Mouse (Mus musculus) embryonic facial prominence, embryonic 14.5 days (tissue): ENCODE data around the gene 2310030G06Rik. TPM values are rescaled to one million over a fixed set of nuclear protein-coding genes. Genes with fewer than 3 reads are reported as not detected.

Experiments used
- ATAC-seq: fragments of 200-750 bp; cut with Nextera tagmentation; 2 replicates; pipeline ENCODE4 v1.8.0; 2017; ENCODE audit warnings: low read depth, moderate number of reproducible peaks, moderate TSS enrichment
- DNase-seq: peaks from one replicate; pipeline ENCODE4 v3.0.0-alpha.2; 2015; ENCODE audit warnings: low spot score
- H3K27ac ChIP-seq: fragments of 300-500 bp; sonication (generic); replicated peaks from 2 replicates; pipeline ENCODE4 v1.5.1; 2014; ENCODE audit warnings: low read depth, mild to moderate bottlenecking, low read length, moderate library complexity
- H3K27me3 ChIP-seq: fragments of 300-500 bp; sonication (generic); replicated peaks from 2 replicates; pipeline ENCODE4 v1.6.1; 2014; ENCODE audit warnings: low read length; ENCODE audit not compliant: control insufficient read depth, insufficient read depth
- H3K36me3 ChIP-seq: fragments of 300-500 bp; sonication (generic); 2 replicates; pipeline ENCODE4 v1.6.1; 2014; ENCODE audit warnings: low read length, mixed read lengths; ENCODE audit not compliant: control insufficient read depth, insufficient read depth
- H3K4me1 ChIP-seq: fragments of 300-500 bp; sonication (generic); 2 replicates; pipeline ENCODE4 v1.6.1; 2014; ENCODE audit warnings: antibody characterized with exemption, low read length; ENCODE audit not compliant: control insufficient read depth, insufficient read depth
- H3K4me2 ChIP-seq: fragments of 300-500 bp; sonication (generic); 2 replicates; pipeline ENCODE4 v1.6.1; 2014; ENCODE audit warnings: low read depth, mild to moderate bottlenecking, low read length, moderate library complexity, mixed read lengths
- H3K4me3 ChIP-seq: fragments of 300-500 bp; sonication (generic); 2 replicates; pipeline ENCODE4 v1.5.1; 2014; ENCODE audit warnings: low read depth, mild to moderate bottlenecking, low read length
- H3K9ac ChIP-seq: fragments of 300-500 bp; sonication (generic); 2 replicates; pipeline ENCODE4 v1.6.1; 2014; ENCODE audit warnings: low read depth, mild to moderate bottlenecking, low read length, moderate library complexity, mixed read lengths
- H3K9me3 ChIP-seq: fragments of 300-500 bp; sonication (generic); 2 replicates; pipeline ENCODE4 v1.6.1; 2016; ENCODE audit warnings: low read length; ENCODE audit not compliant: control insufficient read depth
- WGBS: fragments of 180-500 bp; shearing (Covaris S2); extraction: QIAGEN DNeasy Blood & Tissue Kit; methylation state at CpG from one replicate; pipeline ENCODE4 v1.1.7; 2014; 5-methylcytosine and 5-hydroxymethylcytosine counted together
- polyA plus RNA-seq: library from polyadenylated mRNA; unstranded; fragments of >200 nt; fragmentation: Nextera tagmentation; extraction: Ambion mirVana; gene quantifications from 2 replicates; pipeline ENCODE4 v1.2.1, GENCODE M21; 2014

The 2310030G06Rik gene
- polyA plus RNA-seq, 1 experiment from 2014 or later = 4.0 TPM

- H3K9me3 ChIP-seq = no peaks in the 10 kb centered on the region
- H3K36me3 ChIP-seq = no peaks in the 10 kb centered on the region
- ATAC-seq (peak; percentile 80), DNase-seq (peak; percentile 68)
- H3K27me3 ChIP-seq = no peaks in the 10 kb centered on the region
- peak within 1 kb of the TSS; percentile 45 for H3K9ac ChIP-seq
- 43% methylated on average over 14 of the region's 14 CpGs for WGBS
- H3K4me2 ChIP-seq = peak within 1 kb of the TSS; percentile 31
- H3K4me1 ChIP-seq = peaks cover 21% of the 10 kb centered on the region
- H3K27ac ChIP-seq = peak within 1 kb of the TSS; percentile 55
- H3K4me3 ChIP-seq = peak within 1 kb of the TSS; percentile 17; the same call in 1 of the 2 replicates
Observed at GRCm38 (mm10) chr9:50752054-50752602, 5.8 kb upstream of the 2310030G06Rik start, which contains the start of gene Hspb2. Gene Hspb2 (minus strand): TSS chr9:50752354.

GRCm38 (mm10) chr9:50751323-50751722 lies 5.0 kb upstream of the 2310030G06Rik start, which contains the start of gene Cryab:
Gene Cryab (plus strand): TSS chr9:50751325.
- Histone ChIP-seq H3K4me1 (peaks cover 22% of the 10 kb centered on the region), H3K4me3 (peak within 1 kb of the TSS; percentile 16; the same call in 1 of the 2 replicates), H3K9me3 (no peaks in the 10 kb centered on the region), H3K9ac (peak within 1 kb of the TSS; percentile 45), H3K4me2 (peak within 1 kb of the TSS; percentile 31), H3K27me3 (no peaks in the 10 kb centered on the region), H3K36me3 (no peaks in the 10 kb centered on the region), H3K27ac (peak within 1 kb of the TSS; percentile 55)
- no peak for ATAC-seq
- WGBS = 65% methylated on average over 21 of the region's 22 CpGs
- DNase-seq = no peak

GRCm38 (mm10) chr9:50750706-50751105 lies 4.4 kb upstream of the 2310030G06Rik start:
- Histone ChIP-seq H3K27me3 (no peaks in the 10 kb centered on the region), H3K9ac (no peak overlapping the region), H3K4me2 (no peak overlapping the region), H3K9me3 (no peaks in the 10 kb centered on the region), H3K4me3 (no peak overlapping the region), H3K4me1 (peaks cover 27% of the 10 kb centered on the region), H3K36me3 (no peaks in the 10 kb centered on the region), H3K27ac (no peak overlapping the region)
- ATAC-seq (no peak), DNase-seq (no peak)
- WGBS = 53% methylated on average over 6 of the region's 6 CpGs

- Histone ChIP-seq H3K9me3 (no peaks in the 10 kb centered on the region), H3K9ac (peak overlapping the region; percentile 54), H3K4me1 (peaks cover 11% of the 10 kb centered on the region; the same call in 1 of the 2 replicates), H3K36me3 (no peaks in the 10 kb centered on the region), H3K4me3 (peak overlapping the region; percentile 36), H3K4me2 (peak overlapping the region; percentile 60), H3K27ac (peak overlapping the region; percentile 76), H3K27me3 (no peaks in the 10 kb centered on the region)
- WGBS = 17% methylated on average over 7 of the region's 7 CpGs
- DNase-seq (peak; percentile 61), ATAC-seq (peak; percentile 79)
Observed at GRCm38 (mm10) chr9:50745806-50746205, 530 bp downstream of the 2310030G06Rik start.

GRCm38 (mm10) chr9:50742744-50743143 lies 3.6 kb downstream of the 2310030G06Rik start:
- Histone ChIP-seq H3K4me3 (no peak overlapping the region), H3K27me3 (no peaks in the 10 kb centered on the region), H3K36me3 (no peaks in the 10 kb centered on the region), H3K4me1 (peaks cover 10% of the 10 kb centered on the region), H3K27ac (no peak overlapping the region), H3K4me2 (no peak overlapping the region), H3K9me3 (no peaks in the 10 kb centered on the region), H3K9ac (no peak overlapping the region)
- DNase-seq = no peak
- no peak for ATAC-seq
- WGBS = 64% methylated on average over 2 of the region's 2 CpGs

GRCm38 (mm10) chr9:50742261-50742660 lies 4.1 kb downstream of the 2310030G06Rik start:
- DNase-seq (no peak), ATAC-seq (no peak)
- 79% methylated on average over 3 of the region's 3 CpGs for WGBS
- Histone ChIP-seq H3K4me3 (no peak overlapping the region), H3K36me3 (no peaks in the 10 kb centered on the region), H3K9me3 (no peaks in the 10 kb centered on the region), H3K27me3 (no peaks in the 10 kb centered on the region), H3K4me1 (peaks cover 10% of the 10 kb centered on the region), H3K27ac (no peak overlapping the region), H3K4me2 (no peak overlapping the region), H3K9ac (no peak overlapping the region)

- H3K27ac ChIP-seq = no peak overlapping the region
- no peaks in the 10 kb centered on the region for H3K9me3 ChIP-seq
- 84% methylated on average over 14 of the region's 14 CpGs for WGBS
- no peaks in the 10 kb centered on the region for H3K36me3 ChIP-seq
- no peaks in the 10 kb centered on the region for H3K27me3 ChIP-seq
- ATAC-seq (no peak), DNase-seq (no peak)
- H3K4me2 ChIP-seq = no peak overlapping the region
- peaks cover 7% of the 10 kb centered on the region for H3K4me1 ChIP-seq
- H3K9ac ChIP-seq = no peak overlapping the region
- H3K4me3 ChIP-seq = no peak overlapping the region
Observed at GRCm38 (mm10) chr9:50740867-50741784, 5.2 kb downstream of the 2310030G06Rik start.

GRCm38 (mm10) chr9:50738914-50739870 lies 7.1 kb downstream of the 2310030G06Rik start, which contains the start of gene Dixdc1:
Gene Dixdc1 (minus strand): TSS chr9:50739517.
- ATAC-seq (peak; percentile 96), DNase-seq (peak; percentile 93)
- no peak within 1 kb of the TSS for H3K9ac ChIP-seq
- WGBS = 14% methylated on average over 36 of the region's 36 CpGs
- no peaks in the 10 kb centered on the region for H3K9me3 ChIP-seq
- H3K36me3 ChIP-seq = no peaks in the 10 kb centered on the region
- H3K4me2 ChIP-seq = peak within 1 kb of the TSS; percentile 57
- H3K27me3 ChIP-seq = no peaks in the 10 kb centered on the region
- H3K4me3 ChIP-seq = peak within 1 kb of the TSS; percentile 34
- no peak within 1 kb of the TSS for H3K27ac ChIP-seq
- H3K4me1 ChIP-seq = peaks cover 4% of the 10 kb centered on the region; the same call in 1 of the 2 replicates
